Mouse (Mus musculus) MEL (cell line): ENCODE measurements around the gene Csmd2.

Experiments used
- JUND ChIP-seq: IDR thresholded peaks from 2 replicates; pipeline ENCODE4 v1.6.1; 2011; ENCODE audit warnings: low read depth, mild to moderate bottlenecking, improper control_type of control experiment, low read length
- NRF1 ChIP-seq: IDR thresholded peaks from 2 replicates; pipeline ENCODE4 v1.6.1; 2014; ENCODE audit warnings: low read depth, mild to moderate bottlenecking, inconsistent platforms, low read length, improper control_type of control experiment, moderate library complexity; ENCODE audit not compliant: poor library complexity, insufficient read depth, severe bottlenecking

- no peak for TF ChIP-seq NRF1
- no peak for TF ChIP-seq JUND
These were observed 40.0 kb upstream of the Csmd2 start for GRCm38 (mm10) chr4:127947696-127948095.
